Mouse (Mus musculus): ENCODE measurements around the gene Kcnj9.

Gene Kcnj9

DNA sequence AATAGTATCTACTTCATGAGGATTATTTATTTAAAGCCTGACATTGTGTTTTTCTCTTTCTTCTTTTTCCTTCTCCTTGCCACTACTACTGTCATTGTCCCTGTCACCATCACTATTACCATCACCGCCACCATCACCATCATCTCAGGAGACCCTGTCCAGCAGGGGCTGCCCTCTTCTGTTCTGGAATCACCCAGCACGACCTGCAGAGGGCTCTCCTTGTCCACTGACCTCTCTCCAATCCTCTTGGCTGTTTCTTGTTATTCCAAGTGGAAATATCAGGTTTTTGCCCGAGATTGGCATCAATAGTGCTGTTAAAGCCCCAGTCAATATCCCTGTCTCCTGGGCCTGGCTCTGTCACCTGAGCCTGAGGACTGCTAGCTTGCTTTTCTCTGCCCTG lies 4.4 kb upstream of the Kcnj9 start:
- DNase-seq (ENCODE audit: low spot score), result peak; percentile 70

- no peak for DNase-seq (ENCODE audit: low spot score)
Measured at GRCm38 (mm10) chr1:172332925-172333324, 3.8 kb upstream of the Kcnj9 start.

DNA sequence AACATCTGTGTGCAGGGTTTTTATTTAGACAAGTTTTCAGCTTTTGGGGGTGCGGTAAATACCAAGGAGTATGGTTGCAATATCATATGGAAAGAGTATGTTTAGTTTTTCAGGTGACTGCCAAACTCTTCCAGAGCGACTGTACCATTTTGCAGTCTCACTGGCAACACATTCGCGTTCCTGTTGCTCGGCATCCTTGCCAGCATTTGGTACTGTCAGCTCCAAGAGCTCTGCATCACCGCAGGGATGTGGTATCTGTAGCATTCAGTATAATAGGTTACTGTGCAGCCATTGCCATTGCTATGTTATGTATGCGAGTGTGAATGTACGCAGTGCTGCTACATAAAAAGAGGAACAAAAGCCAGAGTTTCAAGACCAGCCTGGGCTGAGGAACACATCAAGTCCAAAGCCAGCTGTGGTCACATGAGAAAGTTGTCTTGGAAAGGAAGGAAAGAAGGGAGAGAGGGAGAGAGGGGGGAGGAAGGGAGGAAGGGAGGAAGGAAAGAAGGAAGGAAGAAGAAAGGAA lies 2.4 kb upstream of the Kcnj9 start:
- no peak for DNase-seq (ENCODE audit: low spot score)

DNA sequence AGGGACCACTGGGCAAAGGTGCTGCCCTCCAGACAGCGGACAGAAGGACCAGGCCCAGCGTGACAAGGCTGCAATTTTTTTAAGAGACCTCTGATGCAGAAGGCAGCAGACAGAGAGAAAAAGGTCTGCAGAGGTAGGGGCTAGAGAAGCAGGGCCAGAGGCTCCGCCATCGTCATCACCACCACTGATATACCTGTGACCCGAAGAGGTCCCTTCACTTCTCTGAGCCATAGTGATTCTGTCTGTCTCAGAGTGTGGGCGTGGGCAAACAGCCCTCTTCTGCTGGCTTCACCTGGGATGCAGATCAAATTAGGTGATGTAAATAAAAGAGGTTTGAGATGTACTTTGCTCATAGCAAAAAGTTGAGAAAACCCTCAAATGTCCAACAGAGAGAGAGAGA lies 498 bp upstream of the Kcnj9 start:
- DNase-seq (ENCODE audit: low spot score), result no peak

DNA sequence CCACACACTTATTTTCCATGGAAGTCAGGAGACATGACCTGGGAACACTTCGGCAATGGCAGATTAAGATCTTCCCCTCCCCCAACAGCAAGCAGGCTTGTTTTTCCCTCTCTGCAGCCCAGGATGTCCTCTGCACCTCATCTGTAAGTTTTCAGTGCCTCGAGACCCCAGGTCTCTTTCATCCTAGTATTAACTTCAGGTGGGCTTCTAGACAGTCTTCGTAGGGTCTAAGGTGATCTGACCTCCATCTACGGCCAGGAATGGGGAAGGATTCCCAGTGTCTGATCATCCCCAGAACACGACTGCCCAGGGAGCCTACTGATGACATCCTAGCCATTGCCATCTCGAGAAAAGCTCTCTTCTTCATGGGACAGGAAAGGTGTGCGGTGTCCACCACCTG lies 657 bp downstream of the Kcnj9 start:
- DNase-seq (ENCODE audit: low spot score), result no peak

- no peak for DNase-seq (ENCODE audit: low spot score)
Measured at GRCm38 (mm10) chr1:172328041-172328440, 1.1 kb downstream of the Kcnj9 start.

DNA sequence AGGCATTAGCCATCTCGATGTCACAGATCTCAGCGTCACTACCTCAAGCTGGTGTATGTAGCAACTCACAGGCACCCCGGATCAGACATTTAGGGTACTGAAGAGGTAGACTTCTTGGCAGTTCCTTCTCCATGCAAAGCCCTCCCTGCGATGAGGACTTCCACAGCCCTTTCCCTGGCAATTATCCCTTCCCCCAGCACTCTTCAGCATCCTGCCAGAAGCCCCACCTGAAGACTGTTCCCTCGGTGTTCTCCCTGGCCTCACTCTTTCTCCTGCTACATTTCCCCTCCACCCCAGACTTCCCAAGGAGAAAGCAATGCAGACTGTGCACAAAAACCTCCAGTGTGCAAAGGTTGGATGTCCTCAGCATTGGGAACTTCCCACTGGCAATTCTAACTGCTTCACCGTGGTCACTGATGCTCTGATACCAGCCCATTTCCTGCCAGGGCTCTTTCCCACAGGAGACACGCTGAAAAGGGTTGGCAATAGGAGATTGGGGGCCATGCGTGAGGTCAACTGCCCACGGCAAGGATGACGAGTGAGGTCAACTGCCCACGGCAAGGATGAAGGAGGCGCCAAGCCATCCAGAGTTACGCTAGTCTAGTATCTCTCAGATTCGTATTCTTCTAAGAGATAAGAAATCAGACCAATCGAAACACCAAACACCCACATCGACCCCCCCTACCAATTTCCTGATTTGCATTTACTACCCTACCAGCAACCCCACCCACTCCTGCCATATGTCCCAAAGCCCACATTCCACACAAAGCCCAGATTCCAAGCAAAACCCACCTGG lies 1.7 kb downstream of the Kcnj9 start:
- no peak for DNase-seq (ENCODE audit: low spot score)

- no peak for DNase-seq (ENCODE audit: low spot score)
Measured at GRCm38 (mm10) chr1:172326684-172327083, 2.4 kb downstream of the Kcnj9 start.

GRCm38 (mm10) chr1:172325680-172326535 lies 3.2 kb downstream of the Kcnj9 start:
- DNase-seq (ENCODE audit: low spot score), result peak; percentile 74

DNA sequence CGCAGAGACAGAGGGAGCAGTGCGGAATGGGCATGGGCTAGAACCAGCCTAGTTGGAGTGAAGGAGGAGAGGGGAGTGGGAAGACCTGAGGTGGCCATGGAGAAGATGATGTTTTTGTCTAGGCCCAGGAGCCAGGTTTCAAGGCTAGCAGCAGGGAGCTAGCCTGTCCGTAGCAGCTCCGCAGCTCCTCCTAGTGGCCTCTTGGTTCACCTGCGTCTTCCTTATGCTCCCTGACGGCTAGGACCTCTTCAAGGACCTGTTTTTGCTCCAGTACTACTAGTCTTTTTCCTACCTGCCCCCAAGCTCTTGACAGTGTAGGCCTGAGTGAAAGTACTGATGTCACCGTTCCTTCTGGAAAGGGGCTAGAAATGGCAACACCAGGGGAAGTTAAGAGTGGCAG lies 4.4 kb downstream of the Kcnj9 start:
- DNase-seq (ENCODE audit: low spot score), result peak; percentile 94

- no peak for DNase-seq (ENCODE audit: low spot score)
Measured at GRCm38 (mm10) chr1:172323801-172324359, 5.2 kb downstream of the Kcnj9 start.

DNA sequence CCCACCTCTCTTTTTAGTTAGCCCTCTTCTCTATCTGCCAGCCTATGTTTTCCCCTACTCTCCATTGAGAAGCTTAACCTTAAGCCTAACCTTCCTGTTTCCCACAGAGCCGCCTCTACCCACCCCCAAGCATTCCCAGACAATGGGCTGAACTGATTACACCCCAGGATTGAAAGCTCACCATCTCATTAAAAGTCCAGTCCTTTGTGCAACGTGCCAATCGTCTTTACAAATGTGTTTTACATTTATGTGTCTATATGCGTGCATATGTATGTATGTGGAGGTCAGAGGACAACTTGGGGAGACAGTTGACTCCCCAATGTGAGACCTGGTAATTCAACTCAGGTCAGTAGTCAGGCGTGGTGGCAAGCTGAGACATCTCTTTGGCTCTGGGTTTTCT lies 5.8 kb downstream of the Kcnj9 start:
- no peak for DNase-seq (ENCODE audit: low spot score)

GRCm38 (mm10) chr1:172322725-172323124 lies 6.4 kb downstream of the Kcnj9 start:
- no peak for DNase-seq (ENCODE audit: low spot score)

DNA sequence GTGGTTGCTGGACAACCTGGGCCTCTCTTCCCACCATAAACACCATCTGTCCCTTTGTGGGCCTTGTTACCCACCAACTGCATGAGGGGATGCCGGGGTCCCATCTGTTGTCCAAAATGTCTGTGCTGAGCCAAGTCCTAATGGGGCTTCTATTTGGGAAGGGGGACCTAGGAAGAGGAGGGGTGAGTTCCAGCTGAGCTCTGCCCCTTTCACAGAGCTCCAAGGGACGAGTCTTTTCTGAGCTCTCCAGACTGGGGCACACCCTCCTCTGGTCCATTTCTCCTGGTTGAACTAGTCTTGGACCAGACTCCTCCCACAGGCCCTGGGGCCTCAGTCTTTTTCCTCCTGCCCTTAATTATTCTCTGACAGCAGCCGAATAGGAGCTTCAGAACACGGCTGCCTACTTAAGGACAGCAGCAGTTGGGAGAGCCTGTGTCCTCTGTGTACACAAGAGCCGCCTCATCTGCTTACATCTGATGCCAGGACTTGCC lies 9.2 kb downstream of the Kcnj9 start:
- DNase-seq (ENCODE audit: low spot score), result peak; percentile 46

GRCm38 (mm10) chr1:172319346-172319745 lies 9.8 kb downstream of the Kcnj9 start:
- DNase-seq (ENCODE audit: low spot score), result no peak

DNA sequence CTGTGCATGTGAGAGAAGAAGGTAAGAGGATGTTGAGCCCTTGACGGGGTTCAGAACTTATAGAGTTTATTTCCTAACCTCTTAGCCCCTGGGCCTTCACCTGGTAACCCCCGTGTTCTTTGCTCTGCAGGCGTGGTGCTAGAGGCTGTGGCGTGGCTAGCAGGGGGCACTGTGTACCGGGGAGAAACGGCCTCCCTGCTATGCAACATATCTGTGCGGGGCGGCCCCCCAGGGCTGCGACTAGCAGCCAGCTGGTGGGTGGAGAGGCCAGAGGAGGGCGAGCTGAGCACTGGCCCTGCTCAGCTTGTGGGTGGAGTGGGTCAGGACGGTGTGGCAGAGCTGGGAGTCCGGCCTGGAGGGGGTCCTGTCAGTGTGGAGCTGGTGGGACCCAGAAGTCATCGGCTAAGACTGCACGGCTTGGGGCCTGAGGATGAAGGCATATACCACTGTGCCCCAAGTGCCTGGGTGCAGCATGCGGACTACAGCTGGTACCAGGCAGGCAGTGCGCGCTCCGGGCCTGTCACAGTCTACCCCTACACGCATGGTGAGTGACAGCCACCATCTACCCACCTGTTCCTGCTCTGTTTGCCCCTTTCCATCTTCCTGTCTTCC lies 10.6 kb downstream of the Kcnj9 start:
- DNase-seq (ENCODE audit: low spot score), result no peak

DNA sequence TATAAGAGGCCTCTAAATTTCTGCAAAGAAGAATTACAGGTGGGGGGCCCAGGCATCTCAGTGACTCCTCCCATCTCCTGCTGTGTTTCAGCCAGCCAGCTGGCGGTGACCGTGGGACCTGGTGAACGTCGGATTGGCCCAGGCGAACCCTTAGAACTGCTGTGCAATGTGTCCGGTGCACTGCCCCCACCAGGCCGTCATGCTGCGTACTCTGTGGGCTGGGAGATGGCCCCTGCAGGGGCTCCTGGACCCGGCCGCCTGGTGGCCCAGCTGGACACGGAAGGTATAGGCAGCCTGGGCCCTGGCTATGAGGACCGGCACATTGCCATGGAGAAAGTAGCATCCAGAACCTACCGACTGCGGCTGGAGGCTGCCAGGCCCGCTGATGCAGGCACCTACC lies 11.2 kb downstream of the Kcnj9 start:
- DNase-seq (ENCODE audit: low spot score), result no peak

DNA sequence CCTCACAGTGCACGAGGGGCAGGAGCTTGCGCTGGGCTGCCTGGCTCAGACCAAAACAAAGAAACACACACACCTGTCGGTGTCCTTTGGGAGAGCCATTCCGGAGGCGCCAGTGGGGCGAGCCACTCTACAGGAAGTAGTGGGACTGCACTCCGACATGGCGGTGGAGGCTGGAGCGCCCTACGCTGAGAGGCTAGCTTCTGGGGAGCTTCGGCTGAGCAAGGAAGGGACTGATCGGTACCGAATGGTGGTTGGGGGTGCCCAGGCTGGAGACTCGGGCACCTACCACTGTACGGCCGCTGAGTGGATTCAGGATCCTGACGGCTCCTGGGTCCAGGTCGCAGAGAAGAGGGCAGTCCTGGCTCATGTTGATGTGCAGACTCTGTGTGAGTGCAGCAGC lies 11.7 kb downstream of the Kcnj9 start:
- DNase-seq (ENCODE audit: low spot score), result no peak

GRCm38 (mm10) chr1:172314911-172315310 lies 14.2 kb downstream of the Kcnj9 start:
- DNase-seq (ENCODE audit: low spot score), result no peak

- DNase-seq (ENCODE audit: low spot score), result no peak
Measured at GRCm38 (mm10) chr1:172313613-172314411, 15.3 kb downstream of the Kcnj9 start.

All from retina, embryonic 14.5 days (tissue).